Mouse (Mus musculus) left cerebral cortex, adult 9 months (tissue): ENCODE results near the gene Hsd17b3.
A peak's percentile ranks its signal among the peaks of the same experiment; 100 is the strongest.

Source experiments
- DNase-seq, 2 experiments: peaks; one replicate each; pipeline ENCODE4 v3.0.0; 2022; ENCODE audit warnings: low spot score in 2 of 2

Gene Hsd17b3

GRCm38 (mm10) chr13:64089130-64089529 lies at the start of gene Hsd17b3:
TSS of gene Hsd17b3 (minus strand) at chr13:64089230.
- DNase-seq, result no peak

GRCm38 (mm10) chr13:64129616-64130375 lies 40.8 kb upstream of the Hsd17b3 start:
- DNase-seq, result peak in 1 of 2 experiments; percentile 25

GRCm38 (mm10) chr13:64128858-64129615 lies 40.0 kb upstream of the Hsd17b3 start, which contains the start of gene Slc35d2:
TSS of gene Slc35d2 (minus strand) at chr13:64129368.
- no peak for DNase-seq

- DNase-seq, result no peak
These were observed 37.3 kb upstream of the Hsd17b3 start for GRCm38 (mm10) chr13:64126316-64126715.

GRCm38 (mm10) chr13:64124886-64125285 lies 35.9 kb upstream of the Hsd17b3 start:
- no peak for DNase-seq

GRCm38 (mm10) chr13:64123491-64124188 lies 34.6 kb upstream of the Hsd17b3 start:
- DNase-seq, result no peak

- DNase-seq, result no peak
These were observed 31.7 kb upstream of the Hsd17b3 start for GRCm38 (mm10) chr13:64120760-64121159.

GRCm38 (mm10) chr13:64117442-64117841 lies 28.4 kb upstream of the Hsd17b3 start:
- no peak for DNase-seq

- DNase-seq, result no peak
These were observed 21.4 kb upstream of the Hsd17b3 start for GRCm38 (mm10) chr13:64110421-64110820.

- DNase-seq, result no peak
These were observed 19.4 kb upstream of the Hsd17b3 start for GRCm38 (mm10) chr13:64108381-64108850.

- no peak for DNase-seq
These were observed 18.5 kb upstream of the Hsd17b3 start for GRCm38 (mm10) chr13:64107535-64107934.

GRCm38 (mm10) chr13:64107105-64107504 lies 18.1 kb upstream of the Hsd17b3 start:
- no peak for DNase-seq

GRCm38 (mm10) chr13:64105690-64106089 lies 16.7 kb upstream of the Hsd17b3 start:
- no peak for DNase-seq

- peak in 1 of 2 experiments; percentile 43 for DNase-seq
These were observed 11.2 kb upstream of the Hsd17b3 start for GRCm38 (mm10) chr13:64100186-64100585.

GRCm38 (mm10) chr13:64098992-64099391 lies 10.0 kb upstream of the Hsd17b3 start:
- no peak for DNase-seq

GRCm38 (mm10) chr13:64093341-64093740 lies 4.3 kb upstream of the Hsd17b3 start:
- DNase-seq, result peak; percentile 3 to 76

GRCm38 (mm10) chr13:64092752-64093151 lies 3.7 kb upstream of the Hsd17b3 start:
- no peak for DNase-seq

- DNase-seq, result no peak
These were observed 3.1 kb upstream of the Hsd17b3 start for GRCm38 (mm10) chr13:64092141-64092540.

GRCm38 (mm10) chr13:64091006-64091405 lies 2.0 kb upstream of the Hsd17b3 start:
- no peak for DNase-seq

- no peak for DNase-seq
These were observed 1.2 kb upstream of the Hsd17b3 start for GRCm38 (mm10) chr13:64090278-64090677.

GRCm38 (mm10) chr13:64088057-64088456 lies 973 bp downstream of the Hsd17b3 start:
- DNase-seq, result no peak

GRCm38 (mm10) chr13:64086036-64086435 lies 3.0 kb downstream of the Hsd17b3 start:
- DNase-seq, result no peak
